Mouse (Mus musculus) hematopoietic stem cell, adult 5-6 weeks (primary cell): Measurements from ENCODE around the gene Lars2. TPM values are rescaled to one million over a fixed set of nuclear protein-coding genes. Genes with fewer than 3 reads are reported as not detected.
"Not testable (repeated sequence)": the region's sequence is repeated elsewhere in the genome, so short reads cannot be mapped to it uniquely, and the experiment has no call there.

Experiments
- ATAC-seq, 2 experiments: fragments of 125-278 bp in 1 of 2; replicated peaks in 1 of 2; 2 replicates each; pipeline ENCODE4 v1.8.0; 2016 to 2017; ENCODE audit warnings: inconsistent platforms in 2 of 2, mild to moderate bottlenecking in 2 of 2, moderate number of reproducible peaks in 2 of 2, low read depth in 1 of 2, moderate TSS enrichment in 1 of 2; ENCODE audit not compliant: low FRiP score in 2 of 2, poor library complexity in 2 of 2, severe bottlenecking in 2 of 2, insufficient read depth in 1 of 2, low TSS enrichment in 1 of 2
- total RNA-seq: library from RNA; stranded (forward); fragments of 172-1452, 232-1000 nt; gene quantifications from 2 replicates; pipeline ENCODE4 v1.2.3, GENCODE M21; 2017

Gene Lars2
- total RNA-seq, 1 experiment from 2014 or later, result 18.6 TPM

- no peak for ATAC-seq
These were observed 18.8 kb downstream of the Lars2 start for GRCm38 (mm10) chr9:123385352-123386198.

DNA sequence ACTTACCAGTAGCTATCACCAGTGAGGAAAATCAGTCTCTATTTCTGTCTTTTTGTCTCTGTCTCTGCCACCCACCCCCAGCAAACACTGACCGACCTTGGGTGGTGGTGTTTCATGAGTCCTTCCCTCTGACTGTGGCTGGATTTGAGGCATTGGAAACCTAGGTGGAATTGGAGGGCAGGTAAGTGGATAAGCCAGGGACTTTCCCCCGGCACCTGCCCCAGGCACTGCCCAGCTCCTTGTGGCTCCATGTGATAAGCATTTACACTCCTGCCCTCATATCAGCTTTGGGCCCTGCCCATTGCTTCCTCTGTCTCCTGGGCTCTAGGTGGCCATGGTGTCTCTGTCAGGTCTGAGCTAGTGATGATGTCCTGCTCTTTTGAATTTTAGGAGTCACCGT lies 19.6 kb downstream of the Lars2 start:
- ATAC-seq, result no peak

DNA sequence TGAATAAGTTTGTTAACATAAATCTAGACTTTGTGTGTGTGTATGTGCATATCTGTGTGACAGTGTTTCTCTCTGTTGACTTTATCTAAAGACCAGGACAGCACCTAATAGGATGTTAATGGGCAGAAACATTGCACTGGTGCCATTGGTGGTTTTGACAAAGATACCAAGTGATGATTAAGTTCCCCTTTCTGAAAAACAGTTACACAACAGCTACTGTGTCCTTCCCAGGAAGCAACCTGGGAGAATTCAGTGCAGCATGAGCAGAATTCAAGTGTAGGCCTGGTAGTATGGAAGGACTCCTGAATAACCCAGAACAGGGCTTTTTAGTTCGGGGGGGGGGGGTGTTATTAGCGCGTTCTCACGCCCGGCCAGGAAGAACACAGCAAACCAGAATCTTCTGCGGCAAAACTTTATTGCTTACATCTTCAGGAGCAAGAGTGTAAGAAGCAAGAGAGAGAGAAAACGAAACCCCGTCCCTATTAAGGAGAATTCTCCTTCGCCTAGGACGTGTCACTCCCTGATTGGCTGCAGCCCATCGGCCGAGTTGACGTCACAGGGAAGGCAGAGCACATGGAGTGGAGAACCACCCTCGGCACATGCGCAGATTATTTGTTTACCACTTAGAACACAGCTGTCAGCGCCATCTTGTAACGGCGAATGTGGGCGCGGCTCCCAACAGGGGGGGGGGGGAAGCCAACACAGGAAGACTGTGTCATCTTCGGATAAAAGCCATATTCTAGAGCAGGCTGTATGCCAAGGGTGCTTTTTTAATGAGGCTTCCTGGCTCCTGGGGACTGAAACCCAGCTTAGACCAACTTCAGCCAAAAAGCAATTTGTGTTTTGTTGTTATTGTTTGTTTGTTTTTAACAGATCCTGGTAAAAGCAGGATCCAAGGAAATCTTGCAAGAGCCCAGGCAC lies 21.6 kb downstream of the Lars2 start:
- ATAC-seq, result not testable (repeated sequence)

GRCm38 (mm10) chr9:123391140-123391849 lies 24.6 kb downstream of the Lars2 start:
- no peak for ATAC-seq

GRCm38 (mm10) chr9:123394856-123395255 lies 28.1 kb downstream of the Lars2 start:
- ATAC-seq, result no peak; a peak in 1 of 4 replicates

DNA sequence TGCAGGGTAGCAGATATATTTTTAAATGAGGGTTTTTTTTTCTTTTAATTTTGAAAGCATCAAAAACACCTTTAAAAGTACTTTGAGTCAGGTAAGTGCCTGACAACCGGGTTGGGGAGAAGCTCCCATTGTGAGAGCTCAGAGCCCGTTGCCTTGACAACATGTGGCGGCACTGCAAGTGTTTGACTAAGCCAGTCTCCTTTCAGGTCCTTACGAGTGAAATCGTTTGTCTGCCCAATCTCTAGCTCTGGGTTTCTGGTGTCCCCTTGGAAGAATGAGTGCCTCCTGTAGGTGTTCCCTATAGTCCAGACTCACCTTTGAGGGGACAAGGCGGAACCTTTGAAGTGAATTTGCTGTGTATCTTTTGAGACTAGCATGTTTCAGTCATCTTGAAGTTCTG lies 31.0 kb downstream of the Lars2 start:
- ATAC-seq, result no peak

GRCm38 (mm10) chr9:123402215-123402614 lies 35.5 kb downstream of the Lars2 start:
- no peak for ATAC-seq

- ATAC-seq, result no peak
These were observed 36.3 kb downstream of the Lars2 start for GRCm38 (mm10) chr9:123403031-123403430.

DNA sequence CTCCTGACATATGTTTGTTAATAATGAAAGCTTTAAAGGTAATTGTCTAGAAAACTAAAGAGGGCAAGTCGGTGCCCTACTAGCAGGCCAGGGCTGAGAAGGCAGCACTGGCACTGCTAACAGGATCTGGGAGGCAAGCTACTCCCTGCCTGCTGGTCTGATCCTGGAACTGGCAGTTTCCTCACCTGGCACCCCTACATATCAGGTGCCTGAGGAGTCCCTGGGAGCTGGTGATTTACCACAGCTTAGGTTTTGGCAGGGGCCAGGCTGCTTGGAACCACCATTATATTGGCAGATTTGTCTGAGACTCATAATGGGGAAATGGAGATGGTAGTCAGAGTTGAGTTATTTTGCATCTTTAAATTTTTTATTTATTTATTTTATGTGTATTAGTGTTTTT lies 38.5 kb downstream of the Lars2 start:
- ATAC-seq, result no peak

GRCm38 (mm10) chr9:123408771-123409170 lies 42.0 kb downstream of the Lars2 start:
- no peak for ATAC-seq

- no peak for ATAC-seq
These were observed 63.1 kb downstream of the Lars2 start for GRCm38 (mm10) chr9:123429863-123430262.

DNA sequence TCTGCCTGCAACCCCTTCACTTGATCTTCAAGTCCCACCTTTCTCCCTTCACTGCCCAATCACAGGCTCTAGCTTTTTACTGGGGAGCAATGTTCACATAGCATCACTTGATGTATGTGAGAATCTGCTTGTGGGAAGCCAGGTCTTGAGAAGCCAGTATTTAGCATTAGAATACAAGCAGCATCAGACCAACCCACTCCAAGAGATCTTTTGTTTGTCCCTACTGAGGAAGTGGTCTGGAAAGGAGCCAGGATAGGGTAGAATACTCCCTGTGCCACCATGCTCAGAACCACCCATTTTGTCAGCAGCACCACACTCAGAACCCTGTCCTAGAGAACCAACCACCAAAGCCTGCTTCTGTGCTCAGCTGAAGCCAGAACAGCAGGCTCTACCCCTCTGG lies 64.2 kb downstream of the Lars2 start:
- peak in 1 of 2 experiments; percentile 32; a peak in 2 of 4 replicates for ATAC-seq

- no peak for ATAC-seq
These were observed 71.5 kb downstream of the Lars2 start for GRCm38 (mm10) chr9:123438223-123438622.

DNA sequence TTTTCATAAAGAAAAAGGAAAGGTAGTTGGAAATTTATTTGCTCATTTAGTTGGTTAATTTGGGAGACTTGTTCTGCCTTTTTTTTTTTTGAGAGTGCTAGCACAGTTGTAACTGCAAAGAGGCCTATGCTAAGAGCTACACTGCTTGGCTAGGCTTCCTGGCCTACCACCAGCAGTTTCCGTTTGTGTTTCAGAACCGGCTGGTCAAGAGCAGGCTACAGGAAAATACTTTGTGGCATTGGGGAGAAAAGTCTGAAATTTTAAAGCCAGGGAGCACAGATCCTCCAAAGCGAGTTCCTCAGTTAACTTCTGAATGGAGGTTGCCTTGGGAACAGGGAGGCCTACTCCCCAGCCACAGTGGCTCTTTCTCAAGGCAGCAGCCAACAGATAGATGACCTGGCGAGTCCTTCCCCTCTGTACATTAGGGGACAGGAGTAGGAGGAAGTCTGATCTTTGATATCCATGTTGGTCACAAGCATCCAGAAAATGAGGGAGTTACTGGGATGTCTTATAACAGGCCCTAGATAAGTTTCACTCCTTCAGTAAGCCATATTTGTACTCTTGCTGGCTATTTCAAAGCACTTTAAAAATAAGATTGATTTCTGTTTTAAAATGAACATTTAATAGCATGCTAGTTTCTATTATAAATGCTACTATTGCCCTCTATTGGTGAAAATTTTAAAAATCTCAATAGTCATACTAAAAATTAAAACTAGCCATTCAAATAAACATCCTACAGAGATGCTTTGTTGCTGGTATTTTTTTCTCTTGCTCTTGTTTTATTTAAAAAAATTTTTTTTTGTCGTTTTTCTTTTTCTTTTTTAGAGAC lies 73.7 kb downstream of the Lars2 start:
- ATAC-seq, result no peak

DNA sequence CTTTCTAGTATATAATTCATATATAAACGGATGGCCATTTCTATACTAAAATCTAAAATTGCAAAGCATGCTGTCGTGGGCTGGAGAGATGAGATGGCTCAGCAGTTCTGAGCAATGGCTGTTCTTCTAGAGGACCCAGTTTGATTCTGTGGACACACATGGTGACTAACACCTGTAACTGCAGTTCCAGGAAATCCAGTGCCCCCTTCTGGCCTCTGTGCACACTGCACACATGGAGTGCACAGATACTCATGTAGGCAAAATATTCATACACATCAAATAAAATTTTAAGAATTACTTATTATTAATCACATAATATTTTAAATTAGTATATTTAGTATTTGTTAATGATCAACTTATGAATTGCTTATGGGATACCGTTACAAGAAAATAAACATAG lies 80.4 kb downstream of the Lars2 start:
- not testable (repeated sequence) for ATAC-seq

- ATAC-seq, result no peak
These were observed 81.9 kb downstream of the Lars2 start for GRCm38 (mm10) chr9:123448594-123448993.

DNA sequence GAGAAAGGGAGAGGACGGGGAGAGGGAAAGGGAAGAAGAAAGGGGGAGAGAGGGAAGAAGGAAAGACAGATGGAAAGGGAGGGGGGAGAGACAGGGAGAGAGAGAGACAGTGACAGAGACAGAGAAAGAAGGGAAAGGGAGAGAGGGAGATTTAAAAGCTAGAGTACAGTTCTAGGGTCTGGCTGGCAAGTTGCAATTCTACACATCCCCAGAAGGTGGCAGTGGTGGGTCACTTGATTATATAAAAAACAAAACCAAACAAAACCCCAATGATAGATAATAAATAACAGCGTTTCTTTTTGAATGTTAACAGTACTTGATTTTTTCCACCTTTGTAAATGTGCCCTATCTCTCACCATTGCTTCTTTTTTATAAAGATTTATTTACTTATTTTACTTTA lies 83.4 kb downstream of the Lars2 start:
- peak; percentile 33 to 37; a peak in 2 of 4 replicates for ATAC-seq
